11 mouse cellular contexts compared by ENCODE assay signal in the genomic region with DNA sequence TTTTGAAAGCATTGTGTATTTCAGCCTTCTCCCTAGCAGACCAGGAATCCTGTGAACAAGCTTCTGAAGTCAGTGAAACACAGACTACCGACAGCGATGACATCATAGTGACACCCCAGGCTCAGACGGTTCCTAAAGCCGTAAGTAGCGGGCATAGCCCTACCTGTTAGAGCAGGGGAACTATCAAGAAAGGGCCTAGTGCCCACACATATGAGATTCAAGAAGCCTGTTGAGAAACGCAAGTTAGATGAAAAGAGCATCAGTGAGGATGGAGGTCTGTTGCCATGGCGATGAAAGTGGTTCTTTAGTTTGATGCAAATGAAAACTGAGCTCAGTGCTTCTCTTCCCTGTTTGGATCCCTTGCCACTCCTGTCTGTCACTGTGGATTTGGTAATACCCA. TPM values are rescaled to one million over a fixed set of nuclear protein-coding genes. Genes with fewer than 3 reads are reported as not detected.
DNase-seq lines count a peak whose midpoint lies in the region; ATAC-seq and TF ChIP-seq lines count a peak whose summit lies in the region.
"Had no signal": no experiment of that assay in that cellular context is flagged by ENCODE, and none has a peak within 500 bp of the region (broad histone marks: within the 10 kb centered on the region; RNA-seq: fewer than 3 reads in every experiment).

No protein-coding gene starts in this region.

- no peaks in the 10 kb centered on the region for H3K36me3 ChIP-seq in hindbrain, embryonic 11.5 days (ENCODE audit: control insufficient read depth, insufficient read depth, low read length)
- H3K36me3 ChIP-seq in hindbrain, embryonic 10.5 days = no peaks in the 10 kb centered on the region
- no peaks in the 10 kb centered on the region for H3K36me3 ChIP-seq in forebrain, postnatal 0 days (ENCODE audit: insufficient read depth)
- H3K36me3 ChIP-seq in neural tube, embryonic 15.5 days = no peaks in the 10 kb centered on the region
- no peaks in the 10 kb centered on the region for H3K36me3 ChIP-seq in thymus, adult 2 months (ENCODE audit: control insufficient read depth, insufficient read depth, low read length)

- H3K9ac ChIP-seq in hindbrain, embryonic 11.5 days (ENCODE audit: low read depth, low read length) = no peak overlapping the region
- peak overlapping the region; percentile 37; the same call in 1 of the 2 replicates for H3K9ac ChIP-seq in forebrain, postnatal 0 days
- no peak overlapping the region for H3K9ac ChIP-seq in neural tube, embryonic 15.5 days (replicated peaks)

- TF ChIP-seq CTCF in forebrain, postnatal 0 days (IDR thresholded peaks at IDR 0.05; ENCODE audit: low read depth) = no peak
- TF ChIP-seq CTCF in thymus, adult 2 months (IDR thresholded peaks at IDR 0.05; ENCODE audit: borderline replicate concordance, control insufficient read depth, extremely low read depth, insufficient read depth, low read length, poor library complexity) = no peak

- no peaks in the 10 kb centered on the region for H3K4me1 ChIP-seq in hindbrain, embryonic 11.5 days (replicated peaks; ENCODE audit: control insufficient read depth, insufficient read depth, low read length)
- peaks cover 15% of the 10 kb centered on the region for H3K4me1 ChIP-seq in hindbrain, embryonic 10.5 days (replicated peaks)
- peaks cover 14% of the 10 kb centered on the region; the same call in 1 of the 2 replicates for H3K4me1 ChIP-seq in forebrain, postnatal 0 days (ENCODE audit: insufficient read depth)
- H3K4me1 ChIP-seq in neural tube, embryonic 15.5 days = no peaks in the 10 kb centered on the region
- H3K4me1 ChIP-seq in thymus, adult 2 months (replicated peaks; ENCODE audit: control insufficient read depth, insufficient read depth, low read length) = no peaks in the 10 kb centered on the region

- no peaks in the 10 kb centered on the region for H3K9me3 ChIP-seq in hindbrain, embryonic 11.5 days (ENCODE audit: control insufficient read depth, low read length)
- H3K9me3 ChIP-seq in hindbrain, embryonic 10.5 days = no peaks in the 10 kb centered on the region
- no peaks in the 10 kb centered on the region for H3K9me3 ChIP-seq in forebrain, postnatal 0 days (ENCODE audit: low read length)
- H3K9me3 ChIP-seq in neural tube, embryonic 15.5 days (replicated peaks) = no peaks in the 10 kb centered on the region

- H3K4me2 ChIP-seq in hindbrain, embryonic 11.5 days (replicated peaks; ENCODE audit: low read depth, low read length) = no peak overlapping the region
- H3K4me2 ChIP-seq in forebrain, postnatal 0 days (ENCODE audit: low read depth) = peak overlapping the region; percentile 43
- peak overlapping the region; percentile 22; the same call in 1 of the 2 replicates for H3K4me2 ChIP-seq in neural tube, embryonic 15.5 days

- H3K27me3 ChIP-seq in hindbrain, embryonic 11.5 days (ENCODE audit: control insufficient read depth, insufficient read depth, low read length) = no peaks in the 10 kb centered on the region
- H3K27me3 ChIP-seq in hindbrain, embryonic 10.5 days (ENCODE audit: insufficient read depth, poor library complexity, severe bottlenecking) = no peaks in the 10 kb centered on the region
- no peaks in the 10 kb centered on the region for H3K27me3 ChIP-seq in forebrain, postnatal 0 days (ENCODE audit: insufficient read depth, low read length)
- no peaks in the 10 kb centered on the region for H3K27me3 ChIP-seq in neural tube, embryonic 15.5 days (replicated peaks)
- H3K27me3 ChIP-seq in thymus, adult 2 months (ENCODE audit: control insufficient read depth, insufficient read depth, low read length) = no peaks in the 10 kb centered on the region

- no peak overlapping the region for H3K4me3 ChIP-seq in hindbrain, embryonic 11.5 days (ENCODE audit: low read depth, low read length)
- H3K4me3 ChIP-seq in hindbrain, embryonic 10.5 days = no peak overlapping the region
- H3K4me3 ChIP-seq in forebrain, postnatal 0 days (ENCODE audit: low read depth, low read length) = peak overlapping the region; percentile 17
- H3K4me3 ChIP-seq in neural tube, embryonic 15.5 days (replicated peaks) = no peak overlapping the region
- H3K4me3 ChIP-seq in thymus, adult 2 months (ENCODE audit: control insufficient read depth, insufficient read depth, low read length) = no peak overlapping the region

- ATAC-seq in hindbrain, embryonic 11.5 days (ENCODE audit: low FRiP score) = no peak
- ATAC-seq in forebrain, postnatal 0 days = peak; percentile 93
- peak; percentile 31; the same call in 1 of the 2 replicates for ATAC-seq in neural tube, embryonic 15.5 days (ENCODE audit: low FRiP score)
- ATAC-seq: CD4-positive, CD25-positive, alpha-beta regulatory T cell, adult 4 months; intestine, embryonic 16.5 days had no signal

- peak; percentile 43 for DNase-seq in hindbrain, embryonic 11.5 days (ENCODE audit: low spot score)
- no peak for DNase-seq in hindbrain, embryonic 10.5 days (ENCODE audit: low spot score)
- peak; percentile 82 for DNase-seq in forebrain, postnatal 0 days
- DNase-seq in layer of hippocampus, postnatal 14 days (ENCODE audit: low spot score in 2 of 2) = peak; percentile 21 to 34
- DNase-seq in cerebellum, adult 11 months = no peak
- DNase-seq in yolk sac, embryonic 10.5 days (ENCODE audit: low spot score) = no peak
- no peak for DNase-seq in thymus, adult 2 months
- DNase-seq: cerebellum, adult 18-20 months had no signal

- no peak overlapping the region for H3K27ac ChIP-seq in hindbrain, embryonic 11.5 days (ENCODE audit: low read depth, low read length)
- H3K27ac ChIP-seq in hindbrain, embryonic 10.5 days = no peak overlapping the region
- H3K27ac ChIP-seq in forebrain, postnatal 0 days (ENCODE audit: low read depth, low read length) = peak overlapping the region; percentile 75
- H3K27ac ChIP-seq in neural tube, embryonic 15.5 days (replicated peaks) = no peak overlapping the region
- H3K27ac ChIP-seq in thymus, adult 2 months (ENCODE audit: control insufficient read depth, insufficient read depth, low read length) = no peak overlapping the region

- TF ChIP-seq POLR2A in thymus, adult 2 months (IDR thresholded peaks at IDR 0.05; ENCODE audit: control insufficient read depth, extremely low read depth, insufficient read depth, low read length, poor library complexity) = no peak

- 33% methylated on average over 7 of the region's 7 CpGs for WGBS in hindbrain, embryonic 11.5 days
- WGBS in hindbrain, embryonic 10.5 days = 34% methylated on average over 7 of the region's 7 CpGs
- WGBS in forebrain, postnatal 0 days = 12% methylated on average over 7 of the region's 7 CpGs
- WGBS in neural tube, embryonic 15.5 days = 33% methylated on average over 7 of the region's 7 CpGs
- WGBS in thymus, adult 2 months = 90% methylated on average over 7 of the region's 7 CpGs

RNA-seq across cellular contexts. Expression of a gene that starts 41.7 kb away (rescaled TPM):
- 68.4 and 86.9 TPM in 2 replicates for polyA plus RNA-seq in hindbrain, embryonic 11.5 days (2014; fragmentation: Nextera tagmentation; extraction: Ambion mirVana)
- 83.0 and 112 TPM in 2 replicates for polyA plus RNA-seq in hindbrain, embryonic 10.5 days (2016; fragmentation: Nextera tagmentation; extraction: Ambion mirVana)
- 1.6 and 3.2 TPM in 2 replicates for total RNA-seq in forebrain, postnatal 0 days (2014; rRNA removed)
- polyA plus RNA-seq in forebrain, postnatal 0 days (2015; fragmentation: Nextera tagmentation; extraction: Ambion mirVana) = 50.1 and 50.6 TPM in 2 replicates
- 1 to 10 TPM; 2.4 TPM for total RNA-seq in layer of hippocampus, postnatal 14 days (2021)
- 42.6 and 46.0 TPM in 2 replicates for polyA plus RNA-seq in neural tube, embryonic 15.5 days (2015; fragmentation: Nextera tagmentation; extraction: Ambion mirVana)
- polyA plus RNA-seq in thymus, adult 2 months (2012; rRNA removed) = 3.1 and 3.9 TPM in 2 replicates

RNA-seq across cellular contexts. Expression of a gene that starts 45.0 kb away (rescaled TPM):
- 84.2 and 128 TPM in 2 replicates for polyA plus RNA-seq in hindbrain, embryonic 11.5 days (2014; fragmentation: Nextera tagmentation; extraction: Ambion mirVana)
- polyA plus RNA-seq in hindbrain, embryonic 10.5 days (2016; fragmentation: Nextera tagmentation; extraction: Ambion mirVana) = 60.2 and 82.3 TPM in 2 replicates
- total RNA-seq in forebrain, postnatal 0 days (2014; rRNA removed) = 41.9 and 56.9 TPM in 2 replicates
- 31.0 and 39.1 TPM in 2 replicates for polyA plus RNA-seq in forebrain, postnatal 0 days (2015; fragmentation: Nextera tagmentation; extraction: Ambion mirVana)
- total RNA-seq in layer of hippocampus, postnatal 14 days (2021) = 10 to 100 TPM; 48.3 TPM
- 36.8 and 45.9 TPM in 2 replicates for polyA plus RNA-seq in neural tube, embryonic 15.5 days (2015; fragmentation: Nextera tagmentation; extraction: Ambion mirVana)
- 19.1 and 22.8 TPM in 2 replicates for polyA plus RNA-seq in thymus, adult 2 months (2012; rRNA removed)

RNA-seq across cellular contexts. Expression of a gene that starts 48.4 kb away (rescaled TPM):
- 962 and 981 TPM in 2 replicates for polyA plus RNA-seq in hindbrain, embryonic 11.5 days (2014; fragmentation: Nextera tagmentation; extraction: Ambion mirVana)
- 754 and 887 TPM in 2 replicates for polyA plus RNA-seq in hindbrain, embryonic 10.5 days (2016; fragmentation: Nextera tagmentation; extraction: Ambion mirVana)
- total RNA-seq in forebrain, postnatal 0 days (2014; rRNA removed) = 96.3 and 105 TPM in 2 replicates
- polyA plus RNA-seq in forebrain, postnatal 0 days (2015; fragmentation: Nextera tagmentation; extraction: Ambion mirVana) = 323 and 368 TPM in 2 replicates
- 100 to 1,000 TPM; 213 to 245 TPM for total RNA-seq in layer of hippocampus, postnatal 14 days (2021)
- polyA plus RNA-seq in neural tube, embryonic 15.5 days (2015; fragmentation: Nextera tagmentation; extraction: Ambion mirVana) = 424 and 500 TPM in 2 replicates
- 163 and 171 TPM in 2 replicates for polyA plus RNA-seq in thymus, adult 2 months (2012; rRNA removed)

Comparison
In these comparisons a context has a peak if more than half of its experiments do, and no peak if none do; other contexts are left out.
1. DNase-seq: peak in hindbrain, embryonic 11.5 days (single experiment), forebrain, postnatal 0 days (single experiment) and layer of hippocampus, postnatal 14 days (2 of 2); none in hindbrain, embryonic 10.5 days (single experiment), cerebellum, adult 11 months (single experiment), yolk sac, embryonic 10.5 days (single experiment) and thymus, adult 2 months (single experiment).